Mouse (Mus musculus) embryonic facial prominence, embryonic 14.5 days (tissue): ENCODE data around the gene Izumo1. TPM values are rescaled to one million over a fixed set of nuclear protein-coding genes. Genes with fewer than 3 reads are reported as not detected.

Source experiments
- ATAC-seq: fragments of 200-750 bp; cut with Nextera tagmentation; 2 replicates; pipeline ENCODE4 v1.8.0; 2017; ENCODE audit warnings: low read depth, moderate number of reproducible peaks, moderate TSS enrichment
- DNase-seq: peaks from one replicate; pipeline ENCODE4 v3.0.0-alpha.2; 2015; ENCODE audit warnings: low spot score
- H3K27ac ChIP-seq: fragments of 300-500 bp; sonication (generic); replicated peaks from 2 replicates; pipeline ENCODE4 v1.5.1; 2014; ENCODE audit warnings: low read depth, mild to moderate bottlenecking, low read length, moderate library complexity
- H3K27me3 ChIP-seq: fragments of 300-500 bp; sonication (generic); replicated peaks from 2 replicates; pipeline ENCODE4 v1.6.1; 2014; ENCODE audit warnings: low read length; ENCODE audit not compliant: control insufficient read depth, insufficient read depth
- H3K36me3 ChIP-seq: fragments of 300-500 bp; sonication (generic); 2 replicates; pipeline ENCODE4 v1.6.1; 2014; ENCODE audit warnings: low read length, mixed read lengths; ENCODE audit not compliant: control insufficient read depth, insufficient read depth
- H3K4me1 ChIP-seq: fragments of 300-500 bp; sonication (generic); 2 replicates; pipeline ENCODE4 v1.6.1; 2014; ENCODE audit warnings: antibody characterized with exemption, low read length; ENCODE audit not compliant: control insufficient read depth, insufficient read depth
- H3K4me2 ChIP-seq: fragments of 300-500 bp; sonication (generic); 2 replicates; pipeline ENCODE4 v1.6.1; 2014; ENCODE audit warnings: low read depth, mild to moderate bottlenecking, low read length, moderate library complexity, mixed read lengths
- H3K4me3 ChIP-seq: fragments of 300-500 bp; sonication (generic); 2 replicates; pipeline ENCODE4 v1.5.1; 2014; ENCODE audit warnings: low read depth, mild to moderate bottlenecking, low read length
- H3K9ac ChIP-seq: fragments of 300-500 bp; sonication (generic); 2 replicates; pipeline ENCODE4 v1.6.1; 2014; ENCODE audit warnings: low read depth, mild to moderate bottlenecking, low read length, moderate library complexity, mixed read lengths
- H3K9me3 ChIP-seq: fragments of 300-500 bp; sonication (generic); 2 replicates; pipeline ENCODE4 v1.6.1; 2016; ENCODE audit warnings: low read length; ENCODE audit not compliant: control insufficient read depth
- WGBS: fragments of 180-500 bp; shearing (Covaris S2); extraction: QIAGEN DNeasy Blood & Tissue Kit; methylation state at CpG from one replicate; pipeline ENCODE4 v1.1.7; 2014; 5-methylcytosine and 5-hydroxymethylcytosine counted together
- polyA plus RNA-seq: library from polyadenylated mRNA; unstranded; fragments of >200 nt; fragmentation: Nextera tagmentation; extraction: Ambion mirVana; gene quantifications from 2 replicates; pipeline ENCODE4 v1.2.1, GENCODE M21; 2014

Izumo1 gene
- polyA plus RNA-seq, 1 experiment from 2014 or later = 0.19 TPM

GRCm38 (mm10) chr7:45625481-45625880, 3.9 kb downstream of the Izumo1 start:
- H3K27ac ChIP-seq = no peak overlapping the region
- H3K4me2 ChIP-seq = no peak overlapping the region
- no peaks in the 10 kb centered on the region for H3K36me3 ChIP-seq
- H3K4me3 ChIP-seq = no peak overlapping the region
- no peaks in the 10 kb centered on the region for H3K9me3 ChIP-seq
- 85% methylated on average over 8 of the region's 8 CpGs for WGBS
- DNase-seq (no peak), ATAC-seq (no peak)
- peaks cover 9% of the 10 kb centered on the region; the same call in 1 of the 2 replicates for H3K27me3 ChIP-seq
- no peak overlapping the region for H3K9ac ChIP-seq
- H3K4me1 ChIP-seq = no peaks in the 10 kb centered on the region; the same call in 1 of the 2 replicates

- 89% methylated on average over 7 of the region's 7 CpGs for WGBS
- peaks cover 9% of the 10 kb centered on the region; the same call in 1 of the 2 replicates for H3K27me3 ChIP-seq
- no peak overlapping the region for H3K4me2 ChIP-seq
- no peak for ATAC-seq
- H3K27ac ChIP-seq = no peak overlapping the region; the same call in 1 of the 2 replicates
- 0 out of 2 replicates have a peak overlapping the region, but pooled peaks have one; percentile 87 for H3K9ac ChIP-seq
- no peak for DNase-seq
- H3K4me1 ChIP-seq = no peaks in the 10 kb centered on the region; the same call in 1 of the 2 replicates
- no peaks in the 10 kb centered on the region for H3K9me3 ChIP-seq
- no peak overlapping the region for H3K4me3 ChIP-seq
- H3K36me3 ChIP-seq = no peaks in the 10 kb centered on the region
These were observed 5.0 kb downstream of the Izumo1 start for GRCm38 (mm10) chr7:45626571-45627076.

- no peak for DNase-seq
- Histone ChIP-seq H3K27me3 (peaks cover 9% of the 10 kb centered on the region; the same call in 1 of the 2 replicates), H3K9ac (peak within 1 kb of the TSS; percentile 87), H3K4me3 (peak within 1 kb of the TSS; percentile 66), H3K4me1 (peaks cover 2% of the 10 kb centered on the region; the same call in 1 of the 2 replicates), H3K9me3 (no peaks in the 10 kb centered on the region), H3K27ac (peak within 1 kb of the TSS; percentile 76), H3K4me2 (peak within 1 kb of the TSS; percentile 98), H3K36me3 (no peaks in the 10 kb centered on the region)
- ATAC-seq = no peak
- WGBS = 89% methylated on average over 9 of the region's 9 CpGs
These were observed 5.7 kb downstream of the Izumo1 start, which contains the start of gene Rasip1 for GRCm38 (mm10) chr7:45627261-45627660. TSS of gene Rasip1 (plus strand) at chr7:45627488.

GRCm38 (mm10) chr7:45628364-45629294, 7.0 kb downstream of the Izumo1 start:
- peak overlapping the region; percentile 98 for H3K4me2 ChIP-seq
- H3K27me3 ChIP-seq = peaks cover 9% of the 10 kb centered on the region; the same call in 1 of the 2 replicates
- H3K9ac ChIP-seq = peak overlapping the region; percentile 87
- ATAC-seq (peak; percentile 91), DNase-seq (peak; percentile 93)
- H3K36me3 ChIP-seq = no peaks in the 10 kb centered on the region
- H3K4me3 ChIP-seq = peak overlapping the region; percentile 66
- peak overlapping the region; percentile 76 for H3K27ac ChIP-seq
- WGBS = 1% methylated on average over 69 of the region's 105 CpGs
- peaks cover 7% of the 10 kb centered on the region; the same call in 1 of the 2 replicates for H3K4me1 ChIP-seq
- H3K9me3 ChIP-seq = no peaks in the 10 kb centered on the region

- Histone ChIP-seq H3K9me3 (no peaks in the 10 kb centered on the region), H3K4me1 (peaks cover 7% of the 10 kb centered on the region; the same call in 1 of the 2 replicates), H3K27me3 (peaks cover 9% of the 10 kb centered on the region; the same call in 1 of the 2 replicates), H3K4me2 (no peak overlapping the region), H3K27ac (no peak overlapping the region), H3K36me3 (no peaks in the 10 kb centered on the region), H3K9ac (no peak overlapping the region), H3K4me3 (no peak overlapping the region)
- 73% methylated on average over 23 of the region's 23 CpGs for WGBS
- ATAC-seq (no peak), DNase-seq (no peak)
These were observed 8.7 kb downstream of the Izumo1 start for GRCm38 (mm10) chr7:45630064-45630907.

- peaks cover 9% of the 10 kb centered on the region; the same call in 1 of the 2 replicates for H3K27me3 ChIP-seq
- DNase-seq (no peak), ATAC-seq (no peak)
- WGBS = 20% methylated on average over 4 of the region's 35 CpGs
- H3K4me3 ChIP-seq = peak overlapping the region; percentile 30
- H3K27ac ChIP-seq = no peak overlapping the region
- peak overlapping the region; percentile 61 for H3K9ac ChIP-seq
- H3K4me2 ChIP-seq = peak overlapping the region; percentile 49
- peaks cover 10% of the 10 kb centered on the region for H3K36me3 ChIP-seq
- peaks cover 7% of the 10 kb centered on the region; the same call in 1 of the 2 replicates for H3K4me1 ChIP-seq
- H3K9me3 ChIP-seq = no peaks in the 10 kb centered on the region
These were observed 10.9 kb downstream of the Izumo1 start for GRCm38 (mm10) chr7:45632499-45632898.

GRCm38 (mm10) chr7:45634946-45635681, 13.5 kb downstream of the Izumo1 start:
- no peak overlapping the region for H3K9ac ChIP-seq
- no peak for ATAC-seq
- H3K27ac ChIP-seq = no peak overlapping the region
- no peak overlapping the region for H3K4me2 ChIP-seq
- H3K4me3 ChIP-seq = no peak overlapping the region
- WGBS = 81% methylated on average over 10 of the region's 11 CpGs
- H3K27me3 ChIP-seq = no peaks in the 10 kb centered on the region; the same call in 1 of the 2 replicates
- H3K36me3 ChIP-seq = peaks cover 10% of the 10 kb centered on the region
- DNase-seq = no peak
- H3K9me3 ChIP-seq = no peaks in the 10 kb centered on the region
- H3K4me1 ChIP-seq = peaks cover 14% of the 10 kb centered on the region
